Mouse (Mus musculus): Measurements from ENCODE around the gene Xcr1.

Gene Xcr1

GRCm38 (mm10) chr9:123815444-123815843 is 46.4 kb downstream of the Xcr1 start:
- no peak for DNase-seq (ENCODE audit: low spot score in 2 of 2)

- DNase-seq (ENCODE audit: low spot score in 2 of 2), result no peak
These were observed 47.0 kb downstream of the Xcr1 start for GRCm38 (mm10) chr9:123814821-123815220.

- DNase-seq (ENCODE audit: low spot score in 2 of 2), result no peak
These were observed 47.5 kb downstream of the Xcr1 start for GRCm38 (mm10) chr9:123814326-123814725.

GRCm38 (mm10) chr9:123811831-123812230 is 50.0 kb downstream of the Xcr1 start:
- DNase-seq (ENCODE audit: low spot score in 2 of 2), result no peak

- DNase-seq (ENCODE audit: low spot score in 2 of 2), result no peak
These were observed 53.2 kb downstream of the Xcr1 start for GRCm38 (mm10) chr9:123808583-123808982.

GRCm38 (mm10) chr9:123806267-123806666 is 55.6 kb downstream of the Xcr1 start, which contains the start of gene Cxcr6:
Cxcr6 (plus strand) TSS chr9:123806475.
- DNase-seq (ENCODE audit: low spot score in 2 of 2), result no peak

GRCm38 (mm10) chr9:123805241-123805640 is 56.6 kb downstream of the Xcr1 start:
- no peak for DNase-seq (ENCODE audit: low spot score in 2 of 2)

- no peak for DNase-seq (ENCODE audit: low spot score in 2 of 2)
These were observed 58.9 kb downstream of the Xcr1 start for GRCm38 (mm10) chr9:123802896-123803295.

GRCm38 (mm10) chr9:123802421-123802820 is 59.4 kb downstream of the Xcr1 start:
- DNase-seq (ENCODE audit: low spot score in 2 of 2), result no peak

All from right cerebral cortex, postnatal 36 days (tissue).